Mouse (Mus musculus) cerebellum, adult 18-20 months (tissue): ENCODE results near the gene Dppa2.
"Not testable (repeated sequence)": the region's sequence is repeated elsewhere in the genome, so short reads cannot be mapped to it uniquely, and the experiment has no call there.

Experiments used
- DNase-seq, 2 experiments: peaks; one replicate each; pipeline ENCODE4 v3.0.0; 2021

Dppa2 gene

GRCm38 (mm10) chr16:48303509-48303908, at the start of gene Dppa2:
Dppa2 (plus strand) TSS chr16:48303908.
- DNase-seq: no peak

GRCm38 (mm10) chr16:48254584-48254983, 49.1 kb upstream of the Dppa2 start:
- no peak for DNase-seq

GRCm38 (mm10) chr16:48259519-48259918, 44.2 kb upstream of the Dppa2 start:
- no peak for DNase-seq

- no peak for DNase-seq
Measured at GRCm38 (mm10) chr16:48262901-48263300, 40.8 kb upstream of the Dppa2 start.

GRCm38 (mm10) chr16:48265856-48266255, 37.9 kb upstream of the Dppa2 start:
- DNase-seq: no peak

GRCm38 (mm10) chr16:48276940-48277339, 26.8 kb upstream of the Dppa2 start:
- DNase-seq: no peak

GRCm38 (mm10) chr16:48280883-48281282, 22.8 kb upstream of the Dppa2 start:
- DNase-seq: no peak

- no peak for DNase-seq
Measured at GRCm38 (mm10) chr16:48282801-48283200, 20.9 kb upstream of the Dppa2 start.

GRCm38 (mm10) chr16:48283517-48283916, 20.2 kb upstream of the Dppa2 start, which contains the start of gene Dppa4:
Dppa4 (plus strand) TSS chr16:48283733.
- DNase-seq: no peak

- no peak for DNase-seq
Measured at GRCm38 (mm10) chr16:48285517-48285916, 18.2 kb upstream of the Dppa2 start.

- no peak for DNase-seq
Measured at GRCm38 (mm10) chr16:48297384-48298136, 6.1 kb upstream of the Dppa2 start.

- DNase-seq: no peak
Measured at GRCm38 (mm10) chr16:48299884-48300283, 3.8 kb upstream of the Dppa2 start.

GRCm38 (mm10) chr16:48303983-48304382, 275 bp downstream of the Dppa2 start:
- DNase-seq: no peak

GRCm38 (mm10) chr16:48308916-48309315, 5.2 kb downstream of the Dppa2 start:
- not testable (repeated sequence) for DNase-seq

- DNase-seq: no peak
Measured at GRCm38 (mm10) chr16:48309912-48310630, 6.4 kb downstream of the Dppa2 start.

GRCm38 (mm10) chr16:48315294-48315693, 11.6 kb downstream of the Dppa2 start:
- DNase-seq: peak; percentile 43 to 46

GRCm38 (mm10) chr16:48320781-48321180, 17.1 kb downstream of the Dppa2 start:
- DNase-seq: no peak

GRCm38 (mm10) chr16:48323133-48323532, 19.4 kb downstream of the Dppa2 start:
- DNase-seq: no peak

- no peak for DNase-seq
Measured at GRCm38 (mm10) chr16:48323602-48324345, 20.1 kb downstream of the Dppa2 start.

GRCm38 (mm10) chr16:48326903-48327302, 23.2 kb downstream of the Dppa2 start:
- peak; percentile 52 to 62 for DNase-seq

- no peak for DNase-seq
Measured at GRCm38 (mm10) chr16:48328420-48328819, 24.7 kb downstream of the Dppa2 start.

- DNase-seq: peak; percentile 90 to 92
Measured at GRCm38 (mm10) chr16:48331822-48332221, 28.1 kb downstream of the Dppa2 start.

GRCm38 (mm10) chr16:48335326-48335725, 31.6 kb downstream of the Dppa2 start:
- DNase-seq: no peak
